Mouse (Mus musculus): ENCODE data around the gene Ankrd61. TPM values are rescaled to one million over a fixed set of nuclear protein-coding genes. Genes with fewer than 3 reads are reported as not detected.

The Ankrd61 gene
- polyA plus RNA-seq, 1 experiment: not detected

GRCm38 (mm10) chr5:143908926-143909325 lies 11.4 kb upstream of the Ankrd61 start:
- 1% methylated on average over 9 of the region's 9 CpGs for WGBS
- peaks cover 3% of the 10 kb centered on the region for H3K4me1 ChIP-seq (ENCODE audit: control insufficient read depth, insufficient read depth, low read length)
- TF ChIP-seq POLR2A (IDR thresholded peaks at IDR 0.05; ENCODE audit: insufficient read depth, low read depth, low read length) (no peak), CTCF (IDR thresholded peaks at IDR 0.05; ENCODE audit: insufficient read depth, low read depth, low read length) (no peak)
- peak overlapping the region; percentile 82 for H3K4me3 ChIP-seq (ENCODE audit: insufficient read depth, low read depth, low read length)
- peak overlapping the region; percentile 43; the same call in 1 of the 2 replicates for H3K27ac ChIP-seq (ENCODE audit: insufficient read depth, low read depth, low read length)

GRCm38 (mm10) chr5:143906429-143906828 lies 8.9 kb upstream of the Ankrd61 start:
- Histone ChIP-seq H3K4me3 (ENCODE audit: insufficient read depth, low read depth, low read length) (no peak overlapping the region), H3K27ac (ENCODE audit: insufficient read depth, low read depth, low read length) (no peak overlapping the region), H3K4me1 (ENCODE audit: control insufficient read depth, insufficient read depth, low read length) (peaks cover 3% of the 10 kb centered on the region)
- TF ChIP-seq POLR2A (IDR thresholded peaks at IDR 0.05; ENCODE audit: insufficient read depth, low read depth, low read length) (no peak), CTCF (IDR thresholded peaks at IDR 0.05; ENCODE audit: insufficient read depth, low read depth, low read length) (no peak)
- WGBS: 89% methylated on average over 8 of the region's 8 CpGs

GRCm38 (mm10) chr5:143903813-143904212 lies 6.3 kb upstream of the Ankrd61 start:
- TF ChIP-seq POLR2A (IDR thresholded peaks at IDR 0.05; ENCODE audit: insufficient read depth, low read depth, low read length): no peak
- no peak for TF ChIP-seq CTCF (IDR thresholded peaks at IDR 0.05; ENCODE audit: insufficient read depth, low read depth, low read length)
- 87% methylated on average over 4 of the region's 4 CpGs for WGBS
- Histone ChIP-seq H3K4me1 (ENCODE audit: control insufficient read depth, insufficient read depth, low read length) (peaks cover 3% of the 10 kb centered on the region), H3K27ac (ENCODE audit: insufficient read depth, low read depth, low read length) (no peak overlapping the region), H3K4me3 (ENCODE audit: insufficient read depth, low read depth, low read length) (no peak overlapping the region)

- H3K4me3 ChIP-seq (ENCODE audit: insufficient read depth, low read depth, low read length): no peak overlapping the region
- no peak for TF ChIP-seq POLR2A (IDR thresholded peaks at IDR 0.05; ENCODE audit: insufficient read depth, low read depth, low read length)
- TF ChIP-seq CTCF (IDR thresholded peaks at IDR 0.05; ENCODE audit: insufficient read depth, low read depth, low read length): no peak
- no peaks in the 10 kb centered on the region for H3K4me1 ChIP-seq (ENCODE audit: control insufficient read depth, insufficient read depth, low read length)
Measured at GRCm38 (mm10) chr5:143902111-143902510, 4.6 kb upstream of the Ankrd61 start.

GRCm38 (mm10) chr5:143893396-143893795 lies 4.1 kb downstream of the Ankrd61 start:
- Histone ChIP-seq H3K4me3 (ENCODE audit: insufficient read depth, low read depth, low read length) (no peak overlapping the region), H3K4me1 (ENCODE audit: control insufficient read depth, insufficient read depth, low read length) (no peaks in the 10 kb centered on the region), H3K27ac (ENCODE audit: insufficient read depth, low read depth, low read length) (no peak overlapping the region)
- no peak for TF ChIP-seq POLR2A (IDR thresholded peaks at IDR 0.05; ENCODE audit: insufficient read depth, low read depth, low read length)
- no peak for TF ChIP-seq CTCF (IDR thresholded peaks at IDR 0.05; ENCODE audit: insufficient read depth, low read depth, low read length)
- 65% methylated on average over 5 of the region's 5 CpGs for WGBS

More at GRCm38 (mm10) chr5:143902111-143902510, 4.6 kb upstream of the Ankrd61 start:
- H3K27ac ChIP-seq (ENCODE audit: insufficient read depth, low read depth, low read length): no peak overlapping the region
- WGBS: 35% methylated on average over 3 of the region's 3 CpGs

GRCm38 (mm10) chr5:143892255-143892886 lies 5.1 kb downstream of the Ankrd61 start:
- Histone ChIP-seq H3K4me1 (ENCODE audit: control insufficient read depth, insufficient read depth, low read length) (no peaks in the 10 kb centered on the region), H3K4me3 (ENCODE audit: insufficient read depth, low read depth, low read length) (no peak overlapping the region), H3K27ac (ENCODE audit: insufficient read depth, low read depth, low read length) (no peak overlapping the region)
- WGBS: 73% methylated on average over 9 of the region's 9 CpGs
- no peak for TF ChIP-seq CTCF (IDR thresholded peaks at IDR 0.05; ENCODE audit: insufficient read depth, low read depth, low read length)
- no peak for TF ChIP-seq POLR2A (IDR thresholded peaks at IDR 0.05; ENCODE audit: insufficient read depth, low read depth, low read length)

- TF ChIP-seq CTCF (IDR thresholded peaks at IDR 0.05; ENCODE audit: insufficient read depth, low read depth, low read length) (no peak), POLR2A (IDR thresholded peaks at IDR 0.05; ENCODE audit: insufficient read depth, low read depth, low read length) (no peak)
- 91% methylated on average over 6 of the region's 6 CpGs for WGBS
Measured at GRCm38 (mm10) chr5:143890741-143891140, 6.7 kb downstream of the Ankrd61 start.

GRCm38 (mm10) chr5:143885274-143885673 lies 12.2 kb downstream of the Ankrd61 start:
- TF ChIP-seq POLR2A (IDR thresholded peaks at IDR 0.05; ENCODE audit: insufficient read depth, low read depth, low read length) (no peak), CTCF (IDR thresholded peaks at IDR 0.05; ENCODE audit: insufficient read depth, low read depth, low read length) (no peak)
- no peak overlapping the region for H3K4me3 ChIP-seq (ENCODE audit: insufficient read depth, low read depth, low read length)
- WGBS: 96% methylated on average over 3 of the region's 3 CpGs
- H3K4me1 ChIP-seq (ENCODE audit: control insufficient read depth, insufficient read depth, low read length): no peaks in the 10 kb centered on the region
- no peak overlapping the region for H3K27ac ChIP-seq (ENCODE audit: insufficient read depth, low read depth, low read length)

More at GRCm38 (mm10) chr5:143890741-143891140, 6.7 kb downstream of the Ankrd61 start:
- H3K4me1 ChIP-seq (ENCODE audit: control insufficient read depth, insufficient read depth, low read length): no peaks in the 10 kb centered on the region
- H3K4me3 ChIP-seq (ENCODE audit: insufficient read depth, low read depth, low read length): no peak overlapping the region
- no peak overlapping the region for H3K27ac ChIP-seq (ENCODE audit: insufficient read depth, low read depth, low read length)

- H3K4me1 ChIP-seq (ENCODE audit: control insufficient read depth, insufficient read depth, low read length): peaks cover 2% of the 10 kb centered on the region; the same call in 1 of the 2 replicates
- 64% methylated on average over 4 of the region's 4 CpGs for WGBS
- TF ChIP-seq POLR2A (IDR thresholded peaks at IDR 0.05; ENCODE audit: insufficient read depth, low read depth, low read length): no peak
- TF ChIP-seq CTCF (IDR thresholded peaks at IDR 0.05; ENCODE audit: insufficient read depth, low read depth, low read length): no peak
- no peak overlapping the region for H3K4me3 ChIP-seq (ENCODE audit: insufficient read depth, low read depth, low read length)
- H3K27ac ChIP-seq (ENCODE audit: insufficient read depth, low read depth, low read length): no peak overlapping the region
Measured at GRCm38 (mm10) chr5:143874571-143874970, 22.9 kb downstream of the Ankrd61 start.
